Mouse (Mus musculus): Measurements from ENCODE around the gene Agps. TPM values are rescaled to one million over a fixed set of nuclear protein-coding genes. Genes with fewer than 3 reads are reported as not detected.
"Not testable (repeated sequence)": the region's sequence is repeated elsewhere in the genome, so short reads cannot be mapped to it uniquely, and the experiment has no call there.

Gene Agps
- polyA plus RNA-seq, 1 experiment: 18.2 TPM

DNA sequence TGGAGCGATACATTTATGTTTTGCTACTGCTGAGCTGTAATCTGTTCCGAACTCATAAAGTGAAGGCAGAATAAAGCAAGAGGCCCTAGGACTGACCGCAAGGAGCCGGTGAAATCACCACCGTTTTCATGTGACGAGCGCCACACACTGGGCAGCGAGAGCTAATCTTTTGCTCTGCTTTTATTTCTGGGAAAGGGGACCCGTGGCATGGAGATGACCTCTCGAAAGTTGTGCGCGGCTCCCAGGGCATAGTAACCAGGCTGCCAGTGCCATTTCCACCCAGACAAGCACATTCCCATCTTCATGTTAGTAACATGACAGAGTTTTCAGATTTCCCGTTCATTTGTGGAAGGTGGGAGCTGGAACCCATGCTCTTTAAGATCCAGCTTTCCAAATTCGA, 132.5 kb downstream of the Agps start:
- Histone ChIP-seq H3K36me3 (ENCODE audit: control insufficient read depth, insufficient read depth) (no peaks in the 10 kb centered on the region), H3K79me2 (ENCODE audit: control insufficient read depth, insufficient read depth) (no peaks in the 10 kb centered on the region), H3K4me2 (ENCODE audit: low read depth) (peak overlapping the region; percentile 81), H3K27me3 (ENCODE audit: control insufficient read depth, insufficient read depth, insufficient read length) (no peaks in the 10 kb centered on the region), H3ac (ENCODE audit: control insufficient read depth, insufficient read length) (no peak overlapping the region), H3K4me3 (peak overlapping the region; percentile 2)
- TF ChIP-seq CEBPB (IDR thresholded peaks at IDR 0.05; ENCODE audit: insufficient read depth, poor library complexity, severe bottlenecking) (no peak), USF1 (IDR thresholded peaks at IDR 0.05; ENCODE audit: low read depth) (no peak), POLR2AphosphoS2 (IDR thresholded peaks at IDR 0.05; ENCODE audit: insufficient read length, low read depth) (no peak), E2F4 (IDR thresholded peaks at IDR 0.05; ENCODE audit: insufficient read depth) (no peak)

DNA sequence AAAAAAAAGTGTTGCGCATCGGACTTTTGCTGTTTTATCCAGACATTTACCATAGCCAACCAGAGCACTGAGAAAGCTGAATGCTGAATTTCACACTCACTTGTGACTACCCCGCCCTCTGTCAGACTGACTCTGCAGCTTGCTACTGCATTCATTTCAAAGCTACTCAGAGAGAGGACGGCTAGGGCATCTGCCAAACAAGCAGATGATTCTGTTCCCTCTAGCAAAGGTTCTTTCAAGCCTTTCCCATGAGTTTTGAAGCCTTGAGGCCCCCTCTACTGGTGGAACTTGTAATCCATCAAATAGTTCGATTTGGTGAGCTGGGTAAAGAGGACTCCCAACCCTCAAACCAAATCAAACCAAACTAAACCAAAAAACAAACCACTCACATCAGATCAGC, 133.0 kb downstream of the Agps start:
- Histone ChIP-seq H3ac (ENCODE audit: control insufficient read depth, insufficient read length) (no peak overlapping the region), H3K4me2 (ENCODE audit: low read depth) (peak overlapping the region; percentile 81), H3K4me3 (peak overlapping the region; percentile 2), H3K27me3 (ENCODE audit: control insufficient read depth, insufficient read depth, insufficient read length) (peaks cover 4% of the 10 kb centered on the region), H3K36me3 (ENCODE audit: control insufficient read depth, insufficient read depth) (no peaks in the 10 kb centered on the region), H3K79me2 (ENCODE audit: control insufficient read depth, insufficient read depth) (no peaks in the 10 kb centered on the region)
- TF ChIP-seq CEBPB (IDR thresholded peaks at IDR 0.05; ENCODE audit: insufficient read depth, poor library complexity, severe bottlenecking) (no peak), TCF3 (IDR thresholded peaks at IDR 0.05; ENCODE audit: insufficient read length, low read depth) (no peak), TCF12 (IDR thresholded peaks at IDR 0.05; ENCODE audit: insufficient read depth, poor library complexity, severe bottlenecking) (no peak), MYOG (IDR thresholded peaks at IDR 0.05; ENCODE audit: control insufficient read depth in 1 of 3, insufficient read depth in 1 of 3, insufficient read length in 2 of 3, low read depth in 2 of 3) (no peak), MYOD1 (IDR thresholded peaks at IDR 0.05; ENCODE audit: control insufficient read depth in 1 of 3, insufficient read length in 2 of 3, low read depth in 2 of 3) (no peak), POLR2A (IDR thresholded peaks at IDR 0.05; ENCODE audit: insufficient read length, low read depth) (no peak), E2F4 (IDR thresholded peaks at IDR 0.05; ENCODE audit: insufficient read depth) (no peak), POLR2AphosphoS2 (IDR thresholded peaks at IDR 0.05; ENCODE audit: insufficient read length, low read depth) (no peak), USF1 (IDR thresholded peaks at IDR 0.05; ENCODE audit: low read depth) (no peak), SRF (IDR thresholded peaks at IDR 0.05; ENCODE audit: control insufficient read depth, insufficient read length, low read depth) (no peak)

DNA sequence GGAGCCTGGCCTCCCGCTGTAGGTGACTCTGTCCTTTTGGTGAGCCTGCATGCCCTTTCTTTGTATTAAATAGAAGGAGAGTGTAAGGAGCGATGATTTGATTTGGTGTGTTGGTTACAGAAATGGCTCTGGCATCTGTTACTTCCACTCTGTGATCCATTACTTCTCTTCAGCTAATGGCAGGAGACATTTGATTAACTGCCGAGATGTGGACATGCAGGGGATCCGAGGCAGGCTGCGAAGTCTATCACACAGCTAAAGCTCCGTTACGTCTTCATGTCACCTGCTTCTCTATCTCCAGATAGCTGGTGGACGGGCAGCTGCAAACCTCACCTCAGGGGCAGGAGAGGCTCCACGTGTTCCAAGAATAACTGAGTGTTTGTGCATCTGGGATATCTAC, 142.2 kb downstream of the Agps start:
- Histone ChIP-seq H3K79me2 (ENCODE audit: control insufficient read depth, insufficient read depth) (no peaks in the 10 kb centered on the region), H3K4me3 (no peak overlapping the region), H3K4me2 (ENCODE audit: low read depth) (no peak overlapping the region), H3K27me3 (ENCODE audit: control insufficient read depth, insufficient read depth, insufficient read length) (peaks cover 9% of the 10 kb centered on the region), H3K36me3 (ENCODE audit: control insufficient read depth, insufficient read depth) (no peaks in the 10 kb centered on the region), H3ac (ENCODE audit: control insufficient read depth, insufficient read length) (no peak overlapping the region)
- no peak for TF ChIP-seq REST (IDR thresholded peaks at IDR 0.05; ENCODE audit: insufficient read depth, insufficient read length)
- TF ChIP-seq CEBPB (IDR thresholded peaks at IDR 0.05; ENCODE audit: insufficient read depth, poor library complexity, severe bottlenecking): no peak
- TF ChIP-seq MYOG (IDR thresholded peaks at IDR 0.05; ENCODE audit: control insufficient read depth in 1 of 3, insufficient read depth in 1 of 3, insufficient read length in 2 of 3, low read depth in 2 of 3): no peak
- TF ChIP-seq SRF (IDR thresholded peaks at IDR 0.05; ENCODE audit: control insufficient read depth, insufficient read length, low read depth): no peak
- no peak for TF ChIP-seq MYOD1 (IDR thresholded peaks at IDR 0.05; ENCODE audit: control insufficient read depth in 1 of 3, insufficient read length in 2 of 3, low read depth in 2 of 3)
- no peak for TF ChIP-seq POLR2A (IDR thresholded peaks at IDR 0.05; ENCODE audit: insufficient read length, low read depth)
- no peak for TF ChIP-seq E2F4 (IDR thresholded peaks at IDR 0.05; ENCODE audit: insufficient read depth)
- no peak for TF ChIP-seq POLR2AphosphoS2 (IDR thresholded peaks at IDR 0.05; ENCODE audit: insufficient read length, low read depth)
- no peak for TF ChIP-seq TCF3 (IDR thresholded peaks at IDR 0.05; ENCODE audit: insufficient read length, low read depth)
- no peak for TF ChIP-seq USF1 (IDR thresholded peaks at IDR 0.05; ENCODE audit: low read depth)
- TF ChIP-seq TCF12 (IDR thresholded peaks at IDR 0.05; ENCODE audit: insufficient read depth, poor library complexity, severe bottlenecking): no peak
- no peak for TF ChIP-seq MAX (IDR thresholded peaks at IDR 0.05; ENCODE audit: low read depth)

DNA sequence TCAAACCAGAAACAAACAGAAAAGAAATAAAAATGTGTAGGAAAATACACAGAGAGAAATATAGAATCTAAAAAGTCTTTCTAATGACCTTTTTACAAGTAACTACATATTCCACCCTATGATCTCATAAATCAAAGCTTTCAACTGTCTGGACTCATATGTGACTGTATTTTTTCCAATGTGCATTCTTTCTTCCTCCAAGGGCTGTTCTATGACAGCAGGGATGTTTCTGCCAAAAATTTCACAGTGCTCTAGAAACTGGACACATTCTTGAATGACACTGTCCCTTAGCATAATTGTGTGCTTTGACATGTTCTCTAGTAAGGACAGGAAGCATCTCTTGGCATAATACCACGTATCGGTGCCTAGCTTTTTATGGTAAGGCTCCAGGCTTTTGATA, 144.1 kb downstream of the Agps start:
- not testable (repeated sequence) for H3K27me3 ChIP-seq (ENCODE audit: control insufficient read depth, insufficient read depth, insufficient read length); H3K4me2 ChIP-seq (ENCODE audit: low read depth); H3K4me3 ChIP-seq; H3K79me2 ChIP-seq (ENCODE audit: control insufficient read depth, insufficient read depth); H3ac ChIP-seq (ENCODE audit: control insufficient read depth, insufficient read length); H3K36me3 ChIP-seq (ENCODE audit: control insufficient read depth, insufficient read depth)

DNA sequence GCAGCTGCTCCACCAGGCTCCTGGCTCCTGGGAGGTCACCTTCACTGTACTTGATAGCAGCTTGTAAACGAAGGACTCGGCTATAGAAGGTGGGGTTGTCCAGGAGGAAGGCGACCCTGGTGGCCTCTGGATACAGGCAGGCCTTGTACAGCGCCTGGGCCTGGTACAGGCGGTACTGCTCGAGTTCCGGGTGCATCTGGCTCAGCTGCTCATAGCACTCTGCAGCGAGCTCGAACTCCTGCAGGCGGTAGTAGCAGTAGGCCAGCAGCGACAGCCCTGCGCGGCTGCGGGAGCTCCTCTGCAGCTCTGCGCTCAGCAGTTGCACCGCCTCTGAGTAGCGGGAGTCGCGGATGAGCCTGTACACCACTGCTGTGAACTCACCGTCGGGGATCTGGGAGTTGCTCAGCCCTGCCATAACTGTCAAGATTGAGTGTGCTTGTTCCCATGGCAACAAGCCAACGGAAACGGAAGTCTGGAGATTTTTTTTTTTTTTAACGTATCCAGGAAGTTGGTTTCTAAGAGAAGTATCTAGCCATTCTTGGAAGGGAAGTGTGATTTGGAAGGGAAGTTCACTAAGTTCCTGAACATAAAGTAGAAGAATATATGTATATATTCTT, 145.9 kb downstream of the Agps start, which contains the start of gene Ttc30a2:
Gene Ttc30a2 (minus strand): TSS at position 419 of the 617 bp plus-strand sequence.
- not testable (repeated sequence) for H3K4me3 ChIP-seq; H3K27me3 ChIP-seq (ENCODE audit: control insufficient read depth, insufficient read depth, insufficient read length); H3ac ChIP-seq (ENCODE audit: control insufficient read depth, insufficient read length); H3K79me2 ChIP-seq (ENCODE audit: control insufficient read depth, insufficient read depth); H3K36me3 ChIP-seq (ENCODE audit: control insufficient read depth, insufficient read depth); H3K4me2 ChIP-seq (ENCODE audit: low read depth)

Other genes with a start within 250 kb of the Agps start
- 193 TPM for gene Hnrnpa3, start 172.9 kb upstream of the Agps start, polyA plus RNA-seq (2012; fragmentation: generic; extraction: Trizol)
- gene Nfe2l2, start 127.5 kb upstream of the Agps start, polyA plus RNA-seq (2012; fragmentation: generic; extraction: Trizol): 74.1 TPM
- 1.7 TPM for gene Ttc30b, start 106.4 kb downstream of the Agps start, polyA plus RNA-seq (2012; fragmentation: generic; extraction: Trizol)
- 0.06 TPM for gene Ttc30a2, start 146.0 kb downstream of the Agps start, polyA plus RNA-seq (2012; fragmentation: generic; extraction: Trizol)
- 1.2 TPM for gene Ttc30a1, start 149.8 kb downstream of the Agps start, polyA plus RNA-seq (2012; fragmentation: generic; extraction: Trizol)